Mouse (Mus musculus) thymus, adult 2 months (tissue): Measurements from ENCODE around the gene Mipol1.

Source experiments
- CTCF ChIP-seq: fragments of 200-500 bp; IDR thresholded peaks from 2 replicates; pipeline ENCODE4 v1.5.1; 2012; ENCODE audit warnings: mild to moderate bottlenecking, control low read depth, low read length, moderate library complexity, borderline replicate concordance; ENCODE audit not compliant: control insufficient read depth, poor library complexity, insufficient read depth; ENCODE audit errors: extremely low read depth
- POLR2A ChIP-seq: fragments of 200-500 bp; IDR thresholded peaks from 2 replicates; pipeline ENCODE4 v1.6.1; 2012; ENCODE audit warnings: mild to moderate bottlenecking, low read length, control low read depth, moderate library complexity; ENCODE audit not compliant: control insufficient read depth, poor library complexity, insufficient read depth; ENCODE audit errors: extremely low read depth

DNA sequence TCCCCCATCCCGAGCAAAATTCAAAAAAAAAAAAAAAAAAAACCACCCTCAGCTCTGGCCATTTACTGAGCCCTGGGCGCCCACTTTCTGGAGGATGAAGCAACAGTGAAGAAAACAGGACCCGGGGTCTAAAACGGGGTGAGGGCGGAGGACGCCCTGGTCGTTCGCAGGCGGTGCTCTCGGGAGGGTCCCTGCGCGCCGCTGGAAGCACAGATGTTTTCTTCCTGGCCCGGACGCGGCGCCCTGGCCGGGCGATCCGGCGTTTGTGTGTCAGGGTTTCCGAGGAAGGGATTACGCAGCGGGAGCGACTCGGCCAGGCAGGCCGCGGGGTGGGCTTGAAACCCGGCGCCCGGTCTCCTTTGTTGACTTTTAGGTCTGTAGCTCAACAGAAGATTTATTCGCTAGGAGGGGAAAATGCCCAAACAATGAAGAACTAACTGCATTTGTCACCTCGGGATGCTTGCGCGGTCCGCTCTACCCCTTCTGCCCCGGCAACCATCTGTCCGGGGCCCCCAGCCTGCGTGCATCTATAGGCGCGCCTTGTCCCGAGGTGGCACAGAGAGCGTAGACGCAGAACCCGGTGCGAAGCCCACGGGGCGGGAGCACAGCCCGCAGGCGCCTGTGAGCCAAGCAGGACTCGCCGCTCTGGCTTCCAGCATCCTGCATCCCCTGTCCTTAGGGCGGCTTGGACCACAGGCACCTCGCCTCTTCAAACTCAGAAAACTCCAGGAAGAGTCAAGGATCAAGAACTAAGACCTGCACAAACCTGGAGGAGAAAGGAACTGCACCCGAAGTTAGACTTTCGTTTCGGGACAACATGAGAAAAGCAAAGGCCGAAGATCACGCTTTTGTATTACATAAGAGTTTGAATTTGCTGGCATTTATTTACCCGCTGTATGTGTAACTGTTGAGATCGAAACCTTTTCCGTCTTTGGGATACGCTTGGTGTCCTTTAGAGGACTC, 308.6 kb downstream of the Mipol1 start:
- TF ChIP-seq POLR2A (no peak), CTCF (no peak)
